Mouse (Mus musculus) liver, embryonic 11.5 days (tissue): ENCODE data around the gene B3galt4. TPM values are rescaled to one million over a fixed set of nuclear protein-coding genes. Genes with fewer than 3 reads are reported as not detected.

Source experiments
- ATAC-seq: fragments of 200-750 bp; cut with Nextera tagmentation; replicated peaks from 2 replicates; pipeline ENCODE4 v1.8.0; 2017; ENCODE audit warnings: moderate number of reproducible peaks, mild to moderate bottlenecking, moderate TSS enrichment, moderate library complexity; ENCODE audit not compliant: low FRiP score
- DNase-seq: peaks from one replicate; pipeline ENCODE4 v3.0.0-alpha.2; 2017; ENCODE audit warnings: low spot score
- H3K27ac ChIP-seq: fragments of 300-500 bp; sonication (generic); 2 replicates; pipeline ENCODE4 v1.5.1; 2014; ENCODE audit warnings: mild to moderate bottlenecking, low read depth, low read length, control low read depth
- H3K27me3 ChIP-seq: fragments of 300-500 bp; sonication (generic); replicated peaks from 2 replicates; pipeline ENCODE4 v1.6.1; 2014; ENCODE audit warnings: low read length, mixed read lengths; ENCODE audit not compliant: control insufficient read depth, insufficient read depth
- H3K36me3 ChIP-seq: fragments of 300-500 bp; sonication (generic); 2 replicates; pipeline ENCODE4 v1.6.1; 2014; ENCODE audit warnings: mild to moderate bottlenecking, low read length, moderate library complexity, mixed read lengths; ENCODE audit not compliant: control insufficient read depth, insufficient read depth
- H3K4me1 ChIP-seq: fragments of 300-500 bp; sonication (generic); replicated peaks from 2 replicates; pipeline ENCODE4 v1.6.1; 2014; ENCODE audit warnings: low read length, mixed read lengths; ENCODE audit not compliant: control insufficient read depth, insufficient read depth
- H3K4me2 ChIP-seq: fragments of 300-500 bp; sonication (generic); 2 replicates; pipeline ENCODE4 v1.6.1; 2014; ENCODE audit warnings: mild to moderate bottlenecking, control low read depth, moderate library complexity
- H3K4me3 ChIP-seq: fragments of 300-500 bp; sonication (generic); 2 replicates; pipeline ENCODE4 v1.5.1; 2014; ENCODE audit warnings: low read depth, low read length, control low read depth
- H3K9ac ChIP-seq: fragments of 300-500 bp; sonication (generic); 2 replicates; pipeline ENCODE4 v1.6.1; 2014; ENCODE audit warnings: low read depth, low read length, control low read depth
- H3K9me3 ChIP-seq: fragments of 300-500 bp; sonication (generic); 2 replicates; pipeline ENCODE4 v1.6.1; 2016; ENCODE audit warnings: low read length, inconsistent platforms, mixed read lengths; ENCODE audit not compliant: control insufficient read depth
- WGBS: fragments of 180-500 bp; shearing (Covaris S2); extraction: QIAGEN DNeasy Blood & Tissue Kit; methylation state at CpG from one replicate; pipeline ENCODE4 v1.1.7; 2014; 5-methylcytosine and 5-hydroxymethylcytosine counted together
- polyA plus RNA-seq: library from polyadenylated mRNA; unstranded; fragments of >200 nt; fragmentation: Nextera tagmentation; extraction: Ambion mirVana; gene quantifications from 2 replicates; pipeline ENCODE4 v1.2.1, GENCODE M21; 2014

Gene B3galt4
- polyA plus RNA-seq, 1 experiment from 2014 or later = 2.9 TPM

DNA sequence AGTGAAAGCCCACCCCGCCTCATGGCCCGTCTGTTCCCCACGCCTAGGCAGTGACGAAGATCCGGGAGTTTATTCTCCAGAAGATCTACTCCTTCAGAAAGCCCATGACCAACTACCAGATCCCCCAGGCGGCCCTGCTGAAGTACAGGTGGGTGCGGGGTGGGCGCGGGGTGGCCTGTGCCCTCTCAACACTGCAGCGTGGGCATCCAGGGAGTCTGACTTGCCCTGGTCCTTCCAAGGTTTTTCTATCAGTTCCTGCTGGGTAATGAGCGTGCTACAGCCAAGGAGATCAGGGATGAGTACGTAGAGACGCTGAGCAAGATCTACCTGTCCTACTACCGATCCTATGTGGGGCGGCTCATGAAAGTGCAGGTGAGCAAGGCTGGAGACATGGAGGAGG lies 8.7 kb upstream of the B3galt4 start:
- H3K36me3 ChIP-seq = peaks cover 37% of the 10 kb centered on the region
- no peak overlapping the region for H3K4me3 ChIP-seq
- WGBS = 91% methylated on average over 15 of the region's 15 CpGs

DNA sequence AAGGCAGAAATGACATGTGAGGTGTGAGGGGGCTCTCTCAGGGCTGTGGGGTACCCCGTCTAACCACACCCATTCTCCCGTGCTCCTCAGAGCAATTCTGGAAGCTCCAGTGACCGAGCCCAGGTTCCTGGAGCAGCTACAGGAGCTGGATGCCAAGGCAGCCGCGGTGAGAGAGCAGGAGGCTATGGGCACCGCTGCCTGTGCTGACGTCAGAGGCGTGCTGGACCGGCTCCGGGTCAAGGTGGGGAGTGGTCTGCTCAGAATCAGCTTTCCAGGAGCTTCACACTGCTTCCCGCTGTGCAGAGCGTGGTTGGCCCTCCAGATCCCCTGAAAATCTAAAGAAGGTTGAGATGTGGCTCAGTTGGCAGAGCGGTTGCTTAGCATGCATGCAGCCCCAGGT lies 7.8 kb upstream of the B3galt4 start:
- no peak for ATAC-seq
- no peaks in the 10 kb centered on the region for H3K27me3 ChIP-seq
- 90% methylated on average over 13 of the region's 13 CpGs for WGBS

More for the DNA sequence above, 8.7 kb upstream of the B3galt4 start:
- H3K4me2 ChIP-seq = no peak overlapping the region
- no peak overlapping the region for H3K9ac ChIP-seq
- no peaks in the 10 kb centered on the region for H3K27me3 ChIP-seq
- DNase-seq (no peak), ATAC-seq (no peak)
- H3K9me3 ChIP-seq = no peaks in the 10 kb centered on the region
- no peak overlapping the region for H3K27ac ChIP-seq
- H3K4me1 ChIP-seq = 0 out of 2 replicates have a peak, but pooled peaks cover 2% of the 10 kb centered on the region

DNA sequence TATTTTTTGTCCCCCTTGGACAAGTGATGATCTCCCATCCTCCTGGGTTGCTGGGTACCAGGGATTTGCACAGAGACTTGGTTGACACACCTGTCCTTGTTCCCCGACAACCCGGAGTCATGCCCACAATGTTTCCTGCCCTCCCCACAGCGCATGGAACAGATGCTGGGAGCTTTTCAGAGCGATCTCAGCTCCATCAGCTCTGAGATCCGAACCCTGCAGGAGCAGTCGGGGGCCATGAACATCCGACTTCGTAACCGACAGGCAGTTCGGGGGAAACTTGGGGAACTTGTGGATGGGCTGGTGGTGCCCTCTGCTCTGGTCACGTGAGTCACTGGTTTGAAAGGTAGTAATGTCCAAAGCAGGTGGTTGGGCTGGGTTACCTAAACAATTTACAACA lies 7.2 kb upstream of the B3galt4 start:
- 89% methylated on average over 11 of the region's 11 CpGs for WGBS

More for the DNA sequence above, 7.8 kb upstream of the B3galt4 start:
- Histone ChIP-seq H3K4me2 (no peak overlapping the region), H3K36me3 (peaks cover 43% of the 10 kb centered on the region), H3K9me3 (no peaks in the 10 kb centered on the region), H3K9ac (no peak overlapping the region), H3K27ac (no peak overlapping the region), H3K4me1 (peaks cover 7% of the 10 kb centered on the region), H3K4me3 (no peak overlapping the region)
- no peak for DNase-seq

DNA sequence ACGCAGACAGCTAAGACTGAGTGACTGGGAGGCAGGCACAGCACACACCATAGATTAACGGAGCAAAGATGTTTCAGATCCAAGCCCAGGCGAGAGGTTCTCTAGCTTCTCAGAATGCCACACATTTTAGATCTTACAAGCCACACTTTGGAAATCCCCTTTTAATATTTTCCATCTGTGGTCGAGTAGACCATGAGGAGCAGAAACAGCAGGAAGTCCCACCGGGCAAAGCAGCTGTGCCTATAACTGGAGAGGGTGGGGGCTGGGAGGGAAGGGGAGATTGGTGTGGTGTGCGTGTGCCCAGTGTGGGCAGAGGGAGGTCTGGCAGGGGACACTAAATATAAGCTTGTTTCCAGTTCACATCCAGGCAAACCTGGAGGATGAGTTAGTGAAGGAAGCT lies 6.2 kb upstream of the B3galt4 start:
- Histone ChIP-seq H3K4me2 (no peak overlapping the region), H3K27me3 (no peaks in the 10 kb centered on the region), H3K9ac (no peak overlapping the region), H3K4me3 (no peak overlapping the region), H3K27ac (no peak overlapping the region), H3K4me1 (peaks cover 23% of the 10 kb centered on the region), H3K9me3 (no peaks in the 10 kb centered on the region), H3K36me3 (peaks cover 48% of the 10 kb centered on the region)
- WGBS = 83% methylated on average over 6 of the region's 6 CpGs
- ATAC-seq (no peak), DNase-seq (no peak)

More for the DNA sequence above, 7.2 kb upstream of the B3galt4 start:
- Histone ChIP-seq H3K4me2 (no peak overlapping the region), H3K36me3 (peaks cover 42% of the 10 kb centered on the region), H3K4me3 (no peak overlapping the region), H3K9ac (no peak overlapping the region), H3K9me3 (no peaks in the 10 kb centered on the region), H3K27me3 (no peaks in the 10 kb centered on the region), H3K27ac (no peak overlapping the region), H3K4me1 (peaks cover 14% of the 10 kb centered on the region)
- DNase-seq (no peak), ATAC-seq (no peak)

DNA sequence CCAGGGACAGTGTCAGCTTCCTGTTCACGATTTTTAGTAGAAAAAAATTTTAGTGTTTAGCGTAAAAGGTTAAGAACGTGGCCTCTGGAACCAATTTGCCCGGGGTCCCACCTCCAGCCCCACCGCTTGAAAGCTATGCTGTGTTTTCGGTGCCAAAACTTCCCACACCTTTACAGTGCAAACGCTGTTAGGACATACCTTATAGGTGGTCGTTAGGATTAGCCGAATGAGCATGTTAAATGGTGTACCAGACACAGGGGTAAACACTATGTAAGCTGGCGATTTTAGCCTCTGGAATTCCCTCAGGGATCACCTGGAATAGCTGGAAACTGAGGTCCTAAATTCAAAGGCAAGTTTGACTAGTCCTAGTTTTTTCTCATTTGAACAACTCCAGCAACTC lies 5.0 kb upstream of the B3galt4 start:
- Histone ChIP-seq H3K27me3 (no peaks in the 10 kb centered on the region), H3K9me3 (no peaks in the 10 kb centered on the region), H3K4me2 (peak overlapping the region; percentile 100), H3K27ac (peak overlapping the region; percentile 90), H3K9ac (peak overlapping the region; percentile 97), H3K36me3 (peaks cover 49% of the 10 kb centered on the region), H3K4me3 (peak overlapping the region; percentile 85), H3K4me1 (peaks cover 34% of the 10 kb centered on the region)
- ATAC-seq (no peak), DNase-seq (no peak)
- WGBS = 5% methylated on average over 10 of the region's 10 CpGs

DNA sequence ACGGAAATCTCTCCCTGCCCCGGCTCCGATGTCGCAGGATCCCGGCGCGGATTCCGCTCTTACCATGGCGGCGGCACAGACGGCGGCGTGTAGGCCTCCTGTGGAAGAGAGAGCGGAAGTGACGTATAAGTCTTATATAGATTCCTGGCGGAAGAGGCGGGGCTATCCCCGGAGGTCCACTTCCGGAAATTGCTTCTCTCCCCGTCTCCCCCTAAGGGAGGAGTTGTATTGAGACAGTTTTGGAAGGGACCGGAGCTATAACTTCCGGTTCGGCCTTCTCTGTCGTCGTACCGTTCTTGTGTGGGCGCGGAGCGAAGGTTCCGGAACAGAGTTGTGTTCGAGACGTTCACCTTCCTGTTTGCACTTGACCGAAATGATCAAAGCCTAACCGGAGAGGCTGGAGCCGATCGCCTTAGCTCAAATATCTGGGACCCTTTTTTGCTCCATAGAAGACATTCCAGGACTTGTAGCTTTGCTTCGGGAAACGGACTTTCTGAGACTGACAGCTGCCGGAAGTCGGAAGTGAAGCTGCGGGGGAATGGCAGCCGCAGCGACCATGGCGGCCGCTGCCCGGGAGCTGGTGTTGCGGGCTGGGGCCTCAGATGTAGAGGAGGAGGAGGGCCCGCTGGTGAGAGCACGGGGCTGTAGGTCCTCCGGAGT lies 4.4 kb upstream of the B3galt4 start, which contains the start of the genes Vps52 and Rps18:
Gene Vps52 (plus strand): TSS at position 258 of the 660 bp plus-strand sequence.
Gene Rps18 (minus strand): TSS at position 447 of the 660 bp plus-strand sequence.
- ATAC-seq (peak; percentile 78), DNase-seq (peak; percentile 93)
- 1% methylated on average over 50 of the region's 50 CpGs for WGBS
- H3K4me3 ChIP-seq = peak within 1 kb of the TSS; percentile 85
- peak within 1 kb of the TSS; percentile 90 for H3K27ac ChIP-seq
- peak within 1 kb of the TSS; percentile 100 for H3K4me2 ChIP-seq
- H3K9ac ChIP-seq = peak within 1 kb of the TSS; percentile 97
- peaks cover 40% of the 10 kb centered on the region for H3K4me1 ChIP-seq
- H3K36me3 ChIP-seq = peaks cover 46% of the 10 kb centered on the region
- no peaks in the 10 kb centered on the region for H3K9me3 ChIP-seq
- H3K27me3 ChIP-seq = no peaks in the 10 kb centered on the region

DNA sequence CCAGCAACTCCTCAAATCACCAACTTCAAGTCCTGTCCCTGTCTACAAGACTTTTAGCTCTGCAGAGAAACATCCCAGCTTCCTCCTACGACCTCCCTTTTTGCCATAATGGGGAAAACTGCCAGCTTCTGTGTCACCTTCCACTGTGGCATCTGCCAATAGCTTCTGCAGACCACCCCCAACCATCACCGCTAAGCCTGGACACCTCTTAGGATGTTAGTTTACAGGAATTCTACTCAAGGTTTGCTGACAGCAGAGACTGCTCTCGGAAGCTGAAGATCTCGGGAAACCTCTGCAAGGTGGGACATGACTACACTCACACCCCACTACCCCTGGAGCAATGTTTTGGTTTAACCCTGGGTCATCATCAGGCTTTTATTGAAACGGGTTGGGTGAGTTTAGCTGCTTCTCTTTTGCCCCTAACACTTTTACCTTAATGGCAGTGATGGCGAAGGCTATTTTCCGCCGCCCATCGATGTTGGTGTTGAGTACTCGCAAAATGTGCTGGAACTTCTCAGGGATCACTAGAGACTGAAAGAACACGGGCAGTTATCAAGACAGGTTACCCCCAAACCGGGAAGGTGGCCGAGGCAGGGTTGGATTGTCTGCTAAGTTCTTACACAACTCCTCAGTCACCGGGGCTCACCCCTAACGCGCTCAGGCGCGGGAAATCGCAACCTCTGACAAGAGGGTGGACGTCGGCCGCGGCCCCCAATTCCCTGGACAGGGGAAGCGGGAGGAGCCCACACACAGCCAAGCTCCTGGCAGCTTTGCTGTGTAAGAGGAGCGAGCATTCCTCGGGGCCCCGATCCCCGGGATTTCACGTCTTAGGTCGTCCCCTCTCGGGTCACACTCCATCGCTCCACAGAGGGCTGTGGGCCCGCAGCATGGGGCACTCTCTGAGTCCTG lies 3.6 kb upstream of the B3galt4 start:
- Histone ChIP-seq H3K36me3 (peaks cover 38% of the 10 kb centered on the region), H3K4me3 (peak overlapping the region; percentile 85), H3K4me2 (peak overlapping the region; percentile 100), H3K9ac (peak overlapping the region; percentile 97), H3K27ac (peak overlapping the region; percentile 90), H3K27me3 (no peaks in the 10 kb centered on the region), H3K9me3 (no peaks in the 10 kb centered on the region), H3K4me1 (peaks cover 48% of the 10 kb centered on the region)
- WGBS = under 1% methylated on average over 33 of the region's 33 CpGs
- 0 out of 2 replicates have a peak, but pooled peaks have one; percentile 0 for ATAC-seq
- DNase-seq = no peak

DNA sequence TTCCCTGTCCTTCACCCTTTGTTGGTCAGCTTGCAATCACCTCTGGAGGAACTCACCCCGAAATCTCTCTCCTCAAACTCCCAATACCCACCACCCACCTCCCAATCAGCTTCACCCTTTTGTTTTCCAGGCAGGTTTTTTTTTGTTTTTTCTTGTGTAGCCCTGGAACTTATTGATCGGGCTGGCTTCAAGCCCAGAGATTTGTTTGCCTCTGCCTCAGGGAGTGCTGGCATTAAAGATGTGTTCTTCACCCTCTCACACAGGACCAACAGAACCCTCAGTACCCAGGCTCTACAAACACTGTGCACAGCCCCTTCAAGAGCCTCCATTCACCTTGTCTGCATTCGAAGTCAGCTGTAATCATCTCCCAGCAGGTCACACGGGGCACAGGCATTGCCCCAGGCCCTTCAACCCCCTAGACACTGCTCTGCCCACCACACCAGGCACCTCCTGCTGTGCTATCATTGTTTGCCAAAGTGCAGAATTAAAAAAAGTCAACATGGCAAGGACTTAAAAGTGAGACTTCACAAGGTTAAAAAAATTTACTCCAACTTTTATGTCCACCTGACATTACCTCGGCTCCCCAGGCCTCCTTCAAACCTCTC lies 2.8 kb upstream of the B3galt4 start:
- 28% methylated on average over 5 of the region's 5 CpGs for WGBS
- peak overlapping the region; percentile 90 for H3K27ac ChIP-seq
- DNase-seq = no peak
- H3K4me1 ChIP-seq = peaks cover 50% of the 10 kb centered on the region
- H3K4me3 ChIP-seq = peak overlapping the region; percentile 85
- H3K36me3 ChIP-seq = peaks cover 37% of the 10 kb centered on the region
- peak overlapping the region; percentile 100 for H3K4me2 ChIP-seq
- H3K27me3 ChIP-seq = no peaks in the 10 kb centered on the region
- peak overlapping the region; percentile 97 for H3K9ac ChIP-seq
- H3K9me3 ChIP-seq = no peaks in the 10 kb centered on the region
- ATAC-seq = no peak
